Mouse (Mus musculus) heart, adult 2 months (tissue): ENCODE results near the gene Pde4d.

ENCODE experiments used
- CTCF ChIP-seq: fragments of 200-600 bp; IDR thresholded peaks from 2 replicates; pipeline ENCODE4 v1.8.1; 2022; ENCODE audit warnings: antibody characterized with exemption, mild to moderate bottlenecking, moderate library complexity
- EP300 ChIP-seq: fragments of 200-500 bp; IDR thresholded peaks from 2 replicates; pipeline ENCODE4 v1.6.1; 2011; ENCODE audit warnings: low read depth, low read length, control low read depth; ENCODE audit not compliant: insufficient read depth
- POLR2A ChIP-seq: fragments of 200-500 bp; IDR thresholded peaks from 2 replicates; pipeline ENCODE4 v1.6.1; 2011; ENCODE audit warnings: mild to moderate bottlenecking, low read depth, low read length, control low read depth; ENCODE audit not compliant: insufficient read depth

GRCm38 (mm10) chr13:109350100-109350499, 900.4 kb downstream of the Pde4d start:
- TF ChIP-seq CTCF (no peak), POLR2A (no peak), EP300 (no peak)
